Mouse (Mus musculus): Measurements from ENCODE around the gene Map3k10.

DNA sequence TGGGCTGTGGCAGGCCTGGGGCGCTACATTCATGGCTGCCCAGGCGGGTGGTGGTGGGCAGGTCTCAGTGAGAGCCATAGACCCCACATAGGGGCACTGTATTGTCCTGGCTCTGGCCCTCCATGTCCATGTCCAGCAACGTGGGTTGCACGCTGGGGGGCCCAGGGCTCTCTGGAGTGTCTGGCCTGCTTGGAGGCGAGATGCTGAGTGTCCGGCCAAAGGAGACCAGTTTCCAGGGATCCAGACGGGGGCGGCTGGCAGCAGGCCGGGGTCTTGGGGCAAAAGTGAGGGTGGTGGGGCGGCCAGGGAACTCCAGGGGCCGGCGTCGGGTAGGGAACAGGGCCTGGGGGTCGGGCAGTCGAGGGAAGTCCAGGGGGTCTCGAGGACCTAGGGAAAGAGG is 17.8 kb downstream of the Map3k10 start:
- TF ChIP-seq EP300 (IDR thresholded peaks at IDR 0.05; ENCODE audit: low read length) (no peak), ZC3H11A (IDR thresholded peaks at IDR 0.05; ENCODE audit: low read depth, low read length) (no peak), ETS1 (conservative IDR thresholded peaks at IDR 0.05; ENCODE audit: low read depth, low read length) (no peak), SMC3 (IDR thresholded peaks at IDR 0.05; ENCODE audit: low read depth, low read length) (no peak), CTCF (conservative IDR thresholded peaks at IDR 0.05 in 1 of 2, IDR thresholded peaks at IDR 0.05 in 1 of 2; ENCODE audit: low read depth in 2 of 2, low read length in 2 of 2) (no peak)
